Mouse (Mus musculus): ENCODE data around the gene Bnip2. TPM values are rescaled to one million over a fixed set of nuclear protein-coding genes. Genes with fewer than 3 reads are reported as not detected.
A peak's percentile ranks its signal among the peaks of the same experiment; 100 is the strongest.

Bnip2 gene
- 10 to 100 TPM; 37.2 to 45.1 TPM for total RNA-seq (2021)

- DNase-seq (ENCODE audit: extremely low spot score in 1 of 2, low spot score in 2 of 2), result peak; percentile 88 to 97
- intact Hi-C loops (cut with DNase I), result loop anchor here (10.0 kb wide), 2 partner anchors 215 to 365 kb away; no protein-coding TSS in a partner anchor
Observed at GRCm38 (mm10) chr9:69989303-69990121, at the start of gene Bnip2. Bnip2 (plus strand) TSS chr9:69989466.

DNA sequence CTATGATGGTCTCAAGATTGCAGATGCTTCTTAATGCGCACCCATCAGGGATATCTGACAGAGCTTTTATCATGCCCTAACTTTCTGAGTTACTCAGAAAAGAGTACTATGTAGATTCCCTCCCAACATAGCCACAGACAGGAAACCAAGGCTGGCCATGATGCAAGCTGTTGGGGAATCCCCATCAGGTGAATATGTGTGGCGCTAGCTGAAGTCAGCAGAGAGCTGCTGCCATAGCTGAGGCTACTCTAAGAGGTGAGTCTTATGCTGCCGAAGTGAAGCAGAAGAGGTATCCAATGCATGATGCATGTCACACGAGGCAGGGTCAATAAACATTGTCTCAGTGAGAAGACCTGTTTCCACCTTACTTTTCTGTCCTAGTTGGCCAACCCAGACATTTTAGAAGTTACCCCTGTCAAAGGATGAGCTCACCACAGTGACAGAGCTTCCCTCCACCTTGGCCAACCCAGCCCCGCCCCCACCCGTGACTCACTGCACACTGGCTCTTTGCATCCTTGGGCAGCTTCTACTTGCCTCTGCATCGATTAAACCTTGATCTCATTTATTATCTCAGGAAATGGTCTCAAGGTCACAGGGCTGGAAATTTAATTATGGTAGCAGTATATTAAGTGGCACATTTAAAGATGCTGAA, 48.3 kb upstream of the Bnip2 start:
- no peak for DNase-seq (ENCODE audit: extremely low spot score in 1 of 2, low spot score in 2 of 2)
- intact Hi-C loops (cut with DNase I), result no loop called here

GRCm38 (mm10) chr9:69941556-69941955, 47.7 kb upstream of the Bnip2 start:
- intact Hi-C loops (cut with DNase I), result no loop called here

DNA sequence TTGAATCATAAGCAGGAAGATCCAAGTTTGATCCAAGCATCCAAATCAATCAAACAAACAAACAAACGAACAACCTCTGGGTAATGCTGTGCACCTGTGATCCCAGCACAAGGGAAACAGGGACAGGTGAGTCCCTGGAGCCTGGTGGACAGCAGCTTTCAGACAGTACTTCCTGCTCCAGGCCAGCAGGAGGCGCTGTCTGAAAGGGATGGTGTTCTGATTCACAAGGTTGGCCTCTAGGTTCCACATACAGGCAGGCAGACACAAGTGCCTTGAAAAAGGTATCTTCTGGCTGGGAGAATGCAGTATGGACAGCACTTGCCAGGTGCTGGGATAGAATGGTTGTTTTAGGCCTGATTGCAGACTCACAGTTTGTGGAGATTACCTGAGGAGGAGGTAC, 40.3 kb upstream of the Bnip2 start:
- intact Hi-C loops (cut with DNase I), result no loop called here
- DNase-seq (ENCODE audit: extremely low spot score in 1 of 2, low spot score in 2 of 2), result peak in 1 of 2 experiments; percentile 35

More at GRCm38 (mm10) chr9:69941556-69941955, 47.7 kb upstream of the Bnip2 start:
- DNase-seq (ENCODE audit: extremely low spot score in 1 of 2, low spot score in 2 of 2), result no peak

DNA sequence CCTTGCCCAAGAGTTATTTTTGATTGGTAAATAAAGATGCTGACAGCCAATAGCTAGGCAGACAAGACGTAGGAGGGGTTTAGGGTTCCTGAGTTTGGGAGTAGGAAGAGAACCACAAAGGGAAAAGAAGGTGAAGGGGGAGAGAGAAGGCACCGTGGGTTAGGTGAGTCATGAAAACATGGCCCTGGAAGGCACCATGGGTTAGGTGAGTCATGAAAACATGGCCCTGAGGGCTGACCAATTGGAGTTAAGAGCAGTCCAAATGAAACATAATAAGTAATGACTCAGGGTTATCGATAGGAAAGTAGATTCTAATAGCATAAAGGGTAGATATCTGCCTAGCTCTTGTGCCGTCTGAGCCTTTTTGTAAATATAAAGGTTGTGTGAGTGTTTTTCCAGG, 39.6 kb upstream of the Bnip2 start:
- intact Hi-C loops (cut with DNase I), result no loop called here
- no peak for DNase-seq (ENCODE audit: extremely low spot score in 1 of 2, low spot score in 2 of 2)

DNA sequence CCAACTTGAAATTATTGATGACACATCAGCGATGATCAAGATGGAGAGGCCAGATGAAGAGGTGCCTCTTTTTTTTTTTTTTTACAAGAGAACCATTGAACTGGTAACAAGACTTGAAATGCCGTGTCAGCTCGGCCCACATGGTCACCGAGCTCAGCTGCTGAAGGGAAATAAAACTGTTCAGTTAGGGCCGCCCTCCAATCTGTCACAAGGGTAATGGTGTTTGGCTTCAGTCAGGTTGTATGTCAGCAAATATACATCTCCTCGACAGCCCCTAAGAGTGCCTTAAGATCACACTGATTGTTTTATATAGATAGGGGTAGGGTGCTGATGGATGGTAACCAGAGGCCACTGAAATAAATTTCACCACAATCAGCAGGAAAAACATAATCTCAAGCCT, 28.3 kb upstream of the Bnip2 start:
- DNase-seq (ENCODE audit: extremely low spot score in 1 of 2, low spot score in 2 of 2), result no peak
- intact Hi-C loops (cut with DNase I), result no loop called here

- peak in 1 of 2 experiments; percentile 16 for DNase-seq (ENCODE audit: extremely low spot score in 1 of 2, low spot score in 2 of 2)
- intact Hi-C loops (cut with DNase I), result no loop called here
Observed at GRCm38 (mm10) chr9:69964370-69964769, 24.9 kb upstream of the Bnip2 start.

- intact Hi-C loops (cut with DNase I), result loop anchor here (10.0 kb wide), 2 partner anchors 211 to 361 kb away; no protein-coding TSS in a partner anchor
- no peak for DNase-seq (ENCODE audit: extremely low spot score in 1 of 2, low spot score in 2 of 2)
Observed at GRCm38 (mm10) chr9:69985526-69985925, 3.7 kb upstream of the Bnip2 start.

GRCm38 (mm10) chr9:69986063-69986462, 3.2 kb upstream of the Bnip2 start:
- DNase-seq (ENCODE audit: extremely low spot score in 1 of 2, low spot score in 2 of 2), result no peak
- intact Hi-C loops (cut with DNase I), result loop anchor here (2.0 to 10.0 kb wide), 3 partner anchors 211 to 481 kb away; no protein-coding TSS in a partner anchor

DNA sequence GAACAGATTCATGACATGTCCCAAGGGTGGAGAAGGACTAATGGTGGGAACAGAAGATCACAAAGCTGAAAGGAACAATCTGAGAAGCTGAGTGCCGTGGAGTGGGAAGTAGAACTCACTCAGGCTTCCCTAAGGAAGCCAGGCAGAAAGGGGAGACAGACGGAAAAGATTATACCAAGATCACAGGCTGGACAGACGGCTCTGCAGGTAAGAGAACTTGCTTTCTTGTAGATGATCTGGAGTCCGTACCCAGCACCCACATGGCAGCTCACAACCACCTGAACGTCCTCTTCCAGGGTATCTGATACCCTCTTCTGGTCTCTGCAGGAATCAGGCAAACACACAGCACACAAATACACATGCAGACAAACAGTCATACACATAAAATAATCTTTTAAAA, 2.7 kb upstream of the Bnip2 start:
- no peak for DNase-seq (ENCODE audit: extremely low spot score in 1 of 2, low spot score in 2 of 2)
- intact Hi-C loops (cut with DNase I), result loop anchor here (2.0 to 10.0 kb wide), 3 partner anchors 212 to 482 kb away; no protein-coding TSS in a partner anchor

GRCm38 (mm10) chr9:69987579-69987978, 1.7 kb upstream of the Bnip2 start:
- intact Hi-C loops (cut with DNase I), result loop anchor here (2.0 to 10.0 kb wide), 3 partner anchors 213 to 483 kb away; no protein-coding TSS in a partner anchor
- DNase-seq (ENCODE audit: extremely low spot score in 1 of 2, low spot score in 2 of 2), result peak; percentile 52 to 73

GRCm38 (mm10) chr9:69988706-69989302, 462 bp upstream of the Bnip2 start:
- no peak for DNase-seq (ENCODE audit: extremely low spot score in 1 of 2, low spot score in 2 of 2)
- intact Hi-C loops (cut with DNase I), result loop anchor here (10.0 kb wide), 2 partner anchors 214 to 364 kb away; no protein-coding TSS in a partner anchor

GRCm38 (mm10) chr9:69990346-69990745, 1.1 kb downstream of the Bnip2 start:
- intact Hi-C loops (cut with DNase I), result no loop called here
- no peak for DNase-seq (ENCODE audit: extremely low spot score in 1 of 2, low spot score in 2 of 2)

DNA sequence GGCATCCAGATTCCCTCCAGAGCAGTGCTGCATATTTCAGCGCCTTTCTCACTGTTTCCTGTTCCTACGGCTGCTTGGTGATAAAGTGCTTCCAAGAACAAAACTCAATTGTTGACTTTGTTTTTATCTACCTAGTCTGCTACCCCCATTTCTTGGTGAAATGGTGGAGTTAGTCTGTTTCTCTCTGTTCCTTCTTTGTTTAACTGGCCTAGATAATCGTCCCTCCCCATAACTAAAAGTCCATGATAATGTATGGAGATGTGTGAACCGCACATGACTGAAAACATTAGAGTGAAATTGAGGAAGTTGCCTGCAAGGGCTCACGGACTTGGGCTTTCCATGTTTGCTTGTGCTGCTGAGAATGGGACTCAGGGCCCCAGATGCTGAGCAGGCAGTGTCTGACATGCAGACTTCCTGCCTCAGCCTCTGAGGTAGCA, 3.6 kb downstream of the Bnip2 start:
- DNase-seq (ENCODE audit: extremely low spot score in 1 of 2, low spot score in 2 of 2), result no peak
- intact Hi-C loops (cut with DNase I), result no loop called here

DNA sequence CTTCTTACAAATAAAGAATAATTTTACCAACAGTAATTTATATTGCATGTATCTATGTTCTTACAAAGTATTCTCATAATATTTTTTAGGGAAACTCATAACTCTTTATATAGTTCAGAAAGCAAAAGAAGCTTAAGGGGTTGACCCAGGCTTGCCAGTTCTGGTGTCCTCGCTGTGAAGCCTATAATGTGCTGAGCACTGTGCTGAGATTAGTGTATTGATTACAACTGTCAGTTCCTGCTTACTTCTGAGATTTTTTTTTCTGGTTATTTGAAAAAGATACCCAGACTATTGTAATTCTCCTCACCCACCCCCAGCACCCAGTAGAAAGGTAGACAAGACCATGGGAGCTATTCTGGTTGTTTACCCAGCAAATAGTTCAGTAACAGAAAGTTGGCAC, 4.2 kb downstream of the Bnip2 start:
- intact Hi-C loops (cut with DNase I), result no loop called here
- no peak for DNase-seq (ENCODE audit: extremely low spot score in 1 of 2, low spot score in 2 of 2)

DNA sequence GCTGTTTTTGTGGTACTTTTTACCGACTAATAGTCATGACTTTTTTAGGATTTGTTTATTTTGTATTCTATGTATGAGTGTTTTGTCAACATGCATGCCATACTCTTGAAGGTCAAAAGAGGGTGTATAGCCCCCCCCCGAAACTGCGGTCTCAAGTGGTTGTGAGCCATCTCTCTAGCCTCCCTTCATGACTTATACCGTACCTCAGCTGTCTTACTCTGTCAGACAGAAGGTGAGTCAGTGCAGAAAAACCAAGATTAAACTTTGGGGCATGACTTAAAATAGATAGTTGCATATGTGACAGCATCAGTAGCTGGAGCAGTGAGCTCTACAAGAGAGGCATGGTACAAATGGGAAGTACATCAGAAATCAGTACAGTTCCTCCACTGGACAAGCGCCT, 5.3 kb downstream of the Bnip2 start:
- DNase-seq (ENCODE audit: extremely low spot score in 1 of 2, low spot score in 2 of 2), result no peak
- intact Hi-C loops (cut with DNase I), result no loop called here

DNA sequence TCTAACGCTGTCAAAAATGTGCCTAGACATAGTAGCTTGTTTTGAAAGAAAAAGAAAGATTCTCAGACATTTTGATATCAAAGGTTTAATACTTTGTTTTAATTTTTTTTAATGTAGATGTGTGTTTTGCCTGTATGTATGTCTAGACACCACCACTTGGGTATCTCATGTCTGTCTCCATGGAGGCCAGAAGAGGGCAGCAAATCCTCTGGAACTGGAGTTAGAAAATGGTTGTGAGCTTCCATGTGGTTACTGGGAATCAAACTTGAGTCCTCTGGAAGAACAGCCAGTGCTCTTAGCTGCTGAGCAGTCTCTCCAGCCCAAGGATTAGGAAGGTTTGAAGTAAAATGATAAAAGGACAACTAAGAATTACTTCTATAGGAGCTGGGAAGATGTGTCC, 10.1 kb downstream of the Bnip2 start:
- intact Hi-C loops (cut with DNase I), result no loop called here
- DNase-seq (ENCODE audit: extremely low spot score in 1 of 2, low spot score in 2 of 2), result no peak

DNA sequence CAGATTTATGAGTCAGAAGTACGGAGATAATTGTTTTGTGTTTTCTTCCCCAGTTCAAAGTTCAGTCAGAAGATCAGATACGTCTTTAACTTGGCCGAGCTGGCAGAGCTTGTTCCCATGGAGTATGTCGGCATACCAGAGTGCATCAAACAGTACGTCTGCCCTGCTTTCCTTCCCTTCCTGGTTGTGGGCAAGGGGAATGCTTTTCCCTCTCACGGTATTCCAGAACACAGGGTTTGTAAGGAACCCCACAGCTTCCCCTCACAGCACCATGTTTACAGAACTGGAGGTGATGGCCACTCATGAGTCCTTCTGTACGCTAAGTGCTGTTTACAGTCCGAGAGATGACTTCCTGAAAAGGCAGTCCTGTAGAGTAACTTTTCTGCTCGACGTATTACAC, 14.2 kb downstream of the Bnip2 start:
- intact Hi-C loops (cut with DNase I), result no loop called here
- DNase-seq (ENCODE audit: extremely low spot score in 1 of 2, low spot score in 2 of 2), result no peak

GRCm38 (mm10) chr9:70006984-70007383, 17.7 kb downstream of the Bnip2 start:
- no peak for DNase-seq (ENCODE audit: extremely low spot score in 1 of 2, low spot score in 2 of 2)
- intact Hi-C loops (cut with DNase I), result no loop called here
